Mouse (Mus musculus) heart, postnatal 25 days (tissue): Measurements from ENCODE around the gene Slc30a4. TPM values are rescaled to one million over a fixed set of nuclear protein-coding genes. Genes with fewer than 3 reads are reported as not detected.

Experiments
- microRNA-seq: library from miRNA; unstranded; fragments of <30 nt; microRNA quantifications from one replicate; pipeline ENCODE4 v1.2.0, GENCODE M21; 2022
- total RNA-seq, 2 experiments: library from RNA; stranded (reverse); gene quantifications; 2 replicates each; pipeline ENCODE4 v1.2.3; 2021

Slc30a4 gene
- total RNA-seq, 2 experiments from 2014 or later: 8.2 to 8.9 TPM

Small RNA genes lying within 50 kb of the gene (microRNA-seq; reads per million reads assigned to microRNA genes)
- gene Mir147: not detected

Other genes starting within 250 kb of the Slc30a4 start
- under 1 TPM; 0.48 to 0.75 TPM for gene Gm14085, start 217.7 kb downstream of the Slc30a4 start, total RNA-seq
- gene Gatm, start 91.4 kb downstream of the Slc30a4 start, total RNA-seq: 1 to 10 TPM; 4.4 to 4.8 TPM
- gene AA467197, start 65.7 kb downstream of the Slc30a4 start, total RNA-seq: not detected
- gene Bloc1s6, start 35.8 kb upstream of the Slc30a4 start, total RNA-seq: 10 to 100 TPM; 20.6 to 23.0 TPM
- 10 to 100 TPM; 24.9 to 25.6 TPM for gene Sqor, start 62.6 kb upstream of the Slc30a4 start, total RNA-seq